Mouse (Mus musculus): ENCODE data around the gene Mapkapk5.
"Not testable (repeated sequence)": the region's sequence is repeated elsewhere in the genome, so short reads cannot be mapped to it uniquely, and the experiment has no call there.

The Mapkapk5 gene

GRCm38 (mm10) chr5:121562436-121562835 lies 16.7 kb upstream of the Mapkapk5 start:
- DNase-seq: no peak

GRCm38 (mm10) chr5:121549196-121549595 lies 3.5 kb upstream of the Mapkapk5 start:
- DNase-seq: no peak

- DNase-seq: no peak
Measured at GRCm38 (mm10) chr5:121547084-121547483, 1.4 kb upstream of the Mapkapk5 start.

GRCm38 (mm10) chr5:121546530-121546895 lies 808 bp upstream of the Mapkapk5 start:
- peak; percentile 47 for DNase-seq

GRCm38 (mm10) chr5:121544910-121545792 lies 554 bp downstream of the Mapkapk5 start, which contains the start of the genes Adam1a and Gm42878:
Adam1a (minus strand) TSS chr5:121545482.
Gm42878 (minus strand) TSS chr5:121545482.
- DNase-seq: peak; percentile 51

- no peak for DNase-seq
Measured at GRCm38 (mm10) chr5:121543370-121543769, 2.3 kb downstream of the Mapkapk5 start.

- no peak for DNase-seq
Measured at GRCm38 (mm10) chr5:121541235-121541634, 4.5 kb downstream of the Mapkapk5 start.

GRCm38 (mm10) chr5:121540066-121540465 lies 5.6 kb downstream of the Mapkapk5 start:
- no peak for DNase-seq

GRCm38 (mm10) chr5:121537588-121537987 lies 8.1 kb downstream of the Mapkapk5 start:
- DNase-seq: no peak

GRCm38 (mm10) chr5:121536921-121537555 lies 8.7 kb downstream of the Mapkapk5 start:
- DNase-seq: no peak

- DNase-seq: no peak
Measured at GRCm38 (mm10) chr5:121535116-121535515, 10.6 kb downstream of the Mapkapk5 start.

- DNase-seq: peak; percentile 29
Measured at GRCm38 (mm10) chr5:121534521-121534920, 11.2 kb downstream of the Mapkapk5 start.

- no peak for DNase-seq
Measured at GRCm38 (mm10) chr5:121526961-121527360, 18.7 kb downstream of the Mapkapk5 start.

GRCm38 (mm10) chr5:121526526-121526925 lies 19.2 kb downstream of the Mapkapk5 start:
- no peak for DNase-seq

GRCm38 (mm10) chr5:121525774-121526450 lies 19.8 kb downstream of the Mapkapk5 start:
- DNase-seq: no peak

GRCm38 (mm10) chr5:121519758-121520157 lies 25.9 kb downstream of the Mapkapk5 start:
- not testable (repeated sequence) for DNase-seq

GRCm38 (mm10) chr5:121518983-121519382 lies 26.7 kb downstream of the Mapkapk5 start:
- no peak for DNase-seq

- no peak for DNase-seq
Measured at GRCm38 (mm10) chr5:121510009-121510408, 35.7 kb downstream of the Mapkapk5 start.

- no peak for DNase-seq
Measured at GRCm38 (mm10) chr5:121506846-121507245, 38.9 kb downstream of the Mapkapk5 start.

- DNase-seq: peak; percentile 22
Measured at GRCm38 (mm10) chr5:121503231-121503630, 42.5 kb downstream of the Mapkapk5 start, which contains the start of gene Adam1b. Adam1b (minus strand) TSS chr5:121503435.

- peak; percentile 15 for DNase-seq
Measured at GRCm38 (mm10) chr5:121501424-121501996, 44.2 kb downstream of the Mapkapk5 start.

- no peak for DNase-seq
Measured at GRCm38 (mm10) chr5:121500719-121501118, 45.0 kb downstream of the Mapkapk5 start.

GRCm38 (mm10) chr5:121493305-121493704 lies 52.4 kb downstream of the Mapkapk5 start:
- DNase-seq: no peak
